Mouse (Mus musculus) ES-Bruce4 (cell line): Measurements from ENCODE around the gene H2-Q1. TPM values are rescaled to one million over a fixed set of nuclear protein-coding genes. Genes with fewer than 3 reads are reported as not detected.

Source experiments
- H3K27ac ChIP-seq: 2 replicates; pipeline ENCODE4 v1.5.1; 2012; ENCODE audit warnings: low read length, inconsistent platforms; ENCODE audit not compliant: insufficient read depth
- H3K27me3 ChIP-seq: 2 replicates; pipeline ENCODE4 v1.6.1; 2012; ENCODE audit warnings: mild to moderate bottlenecking, low read length, inconsistent platforms; ENCODE audit not compliant: control insufficient read depth, poor library complexity, insufficient read depth, severe bottlenecking
- H3K36me3 ChIP-seq: 2 replicates; pipeline ENCODE4 v1.6.1; 2012; ENCODE audit warnings: inconsistent platforms, mild to moderate bottlenecking, low read length, moderate library complexity; ENCODE audit not compliant: control insufficient read depth, poor library complexity, insufficient read depth, severe bottlenecking
- H3K4me1 ChIP-seq: one replicate; pipeline ENCODE4 v1.8.1; 2011; ENCODE audit warnings: low read length; ENCODE audit not compliant: control insufficient read depth, insufficient read depth
- H3K4me3 ChIP-seq: 2 replicates; pipeline ENCODE4 v1.5.1; 2011; ENCODE audit warnings: low read depth, mild to moderate bottlenecking, low read length
- H3K9ac ChIP-seq: 2 replicates; pipeline ENCODE4 v1.6.1; 2012; ENCODE audit warnings: low read depth, mild to moderate bottlenecking, inconsistent platforms; ENCODE audit not compliant: poor library complexity, severe bottlenecking
- H3K9me3 ChIP-seq: replicated peaks from 2 replicates; pipeline ENCODE4 v1.6.1; 2012; ENCODE audit warnings: mild to moderate bottlenecking, low read length, inconsistent platforms; ENCODE audit not compliant: control insufficient read depth, poor library complexity, insufficient read depth, severe bottlenecking
- CTCF ChIP-seq: IDR thresholded peaks from one replicate; pipeline ENCODE4 v1.8.1; 2011; ENCODE audit warnings: low read depth, low read length
- EP300 ChIP-seq: IDR thresholded peaks from 2 replicates; pipeline ENCODE4 v1.6.1; 2011; ENCODE audit warnings: low read depth, low read length; ENCODE audit not compliant: insufficient read depth
- POLR2A ChIP-seq: IDR thresholded peaks from one replicate; pipeline ENCODE4 v1.8.1; 2011; ENCODE audit warnings: low read length; ENCODE audit not compliant: insufficient read depth
- polyA plus RNA-seq: library from polyadenylated mRNA; stranded (reverse); fragments of >200 nt; gene quantifications from 2 replicates; pipeline ENCODE4 v1.2.4, GENCODE M21; 2011; ENCODE audit warnings: low read depth; ENCODE audit not compliant: missing spikeins, insufficient read depth, insufficient read length

The H2-Q1 gene
- polyA plus RNA-seq, 1 experiment = not detected

- H3K9me3 ChIP-seq = peaks cover 7% of the 10 kb centered on the region
- no peaks in the 10 kb centered on the region for H3K4me1 ChIP-seq
- no peak overlapping the region for H3K27ac ChIP-seq
- TF ChIP-seq POLR2A (no peak), EP300 (no peak), CTCF (no peak)
- peak overlapping the region; percentile 61 for H3K4me3 ChIP-seq
- peak overlapping the region; percentile 45 for H3K9ac ChIP-seq
- H3K36me3 ChIP-seq = no peaks in the 10 kb centered on the region
- no peaks in the 10 kb centered on the region; the same call in 1 of the 2 replicates for H3K27me3 ChIP-seq
Measured at GRCm38 (mm10) chr17:35358763-35359469, 38.7 kb downstream of the H2-Q1 start.

DNA sequence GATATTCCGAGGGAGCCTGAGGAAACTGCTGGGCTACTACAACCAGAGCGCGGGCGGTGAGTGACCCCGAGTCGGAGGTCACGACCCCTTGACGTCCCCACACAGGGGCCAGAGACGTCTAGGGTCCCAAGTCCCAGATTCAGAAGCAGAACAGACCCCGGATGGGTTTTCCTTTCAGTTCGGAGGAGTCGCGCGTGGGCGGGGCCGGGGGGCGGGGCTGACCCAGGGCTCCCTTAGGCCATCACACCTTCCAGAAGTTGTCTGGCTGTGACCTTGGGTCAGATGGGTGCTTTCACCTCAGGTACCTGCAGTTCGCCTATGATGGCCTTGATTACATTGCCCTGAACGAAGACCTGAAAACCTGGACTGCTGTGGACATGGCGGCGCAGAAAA lies 39.3 kb downstream of the H2-Q1 start:
- Histone ChIP-seq H3K9me3 (peaks cover 7% of the 10 kb centered on the region), H3K27me3 (no peaks in the 10 kb centered on the region; the same call in 1 of the 2 replicates), H3K36me3 (no peaks in the 10 kb centered on the region), H3K4me3 (peak overlapping the region; percentile 61), H3K27ac (no peak overlapping the region), H3K4me1 (no peaks in the 10 kb centered on the region), H3K9ac (peak overlapping the region; percentile 45)
- no peak for TF ChIP-seq EP300
- no peak for TF ChIP-seq POLR2A
- no peak for TF ChIP-seq CTCF

Other genes with a start within 250 kb of the H2-Q1 start
- gene Ly6g6e, start 243.5 kb upstream of the H2-Q1 start, polyA plus RNA-seq = 27.5 and 31.2 TPM in 2 replicates
- gene Ly6g6d, start 242.3 kb upstream of the H2-Q1 start, polyA plus RNA-seq = 1.3 and 1.9 TPM in 2 replicates
- gene Ly6g6f, start 234.8 kb upstream of the H2-Q1 start, polyA plus RNA-seq = not detected in 2 replicates
- 12.7 and 15.6 TPM in 2 replicates for gene Abhd16a, start 231.1 kb upstream of the H2-Q1 start, polyA plus RNA-seq
- gene Ly6g5c, start 212.1 kb upstream of the H2-Q1 start, polyA plus RNA-seq = not detected in 2 replicates
- not detected in 2 replicates for gene Ly6g5b, start 205.0 kb upstream of the H2-Q1 start, polyA plus RNA-seq
- gene Gpank1, start 198.9 kb upstream of the H2-Q1 start, polyA plus RNA-seq = 18.9 and 19.1 TPM in 2 replicates
- gene Csnk2b, start 198.4 kb upstream of the H2-Q1 start, polyA plus RNA-seq = 146 and 173 TPM in 2 replicates
- gene D17H6S53E, start 194.0 kb upstream of the H2-Q1 start, polyA plus RNA-seq = 4.3 and 8.1 TPM in 2 replicates
- not detected in 2 replicates for gene Apom, start 188.4 kb upstream of the H2-Q1 start, polyA plus RNA-seq
- gene Bag6, start 185.2 kb upstream of the H2-Q1 start, polyA plus RNA-seq = 231 and 262 TPM in 2 replicates
- gene Prrc2a, start 155.5 kb upstream of the H2-Q1 start, polyA plus RNA-seq = 236 and 256 TPM in 2 replicates
- 2.1 TPM in 1 of 2 replicates, not detected in the other for gene Aif1, start 144.3 kb upstream of the H2-Q1 start, polyA plus RNA-seq
- gene Lst1, start 132.0 kb upstream of the H2-Q1 start, polyA plus RNA-seq = 2.3 and 2.5 TPM in 2 replicates
- 10.7 and 14.2 TPM in 2 replicates for gene Ltb, start 126.0 kb upstream of the H2-Q1 start, polyA plus RNA-seq
- gene Tnf, start 118.4 kb upstream of the H2-Q1 start, polyA plus RNA-seq = not detected in 2 replicates
- 0.64 TPM in 1 of 2 replicates, not detected in the other for gene Lta, start 115.1 kb upstream of the H2-Q1 start, polyA plus RNA-seq
- not detected in 2 replicates for gene Gm16181, start 99.6 kb upstream of the H2-Q1 start, polyA plus RNA-seq
- gene Atp6v1g2, start 86.7 kb upstream of the H2-Q1 start, polyA plus RNA-seq = 2.3 and 4.2 TPM in 2 replicates
- 7.9 and 12.5 TPM in 2 replicates for gene Nfkbil1, start 84.6 kb upstream of the H2-Q1 start, polyA plus RNA-seq
- 245 and 258 TPM in 2 replicates for gene Ddx39b, start 78.7 kb upstream of the H2-Q1 start, polyA plus RNA-seq
- gene H2-D1, start 57.7 kb upstream of the H2-Q1 start, polyA plus RNA-seq = 19.8 and 23.1 TPM in 2 replicates
- gene H2-Q2, start 21.8 kb downstream of the H2-Q1 start, polyA plus RNA-seq = 5.6 and 5.8 TPM in 2 replicates
- 10.0 and 11.6 TPM in 2 replicates for gene H2-Q4, start 59.2 kb downstream of the H2-Q1 start, polyA plus RNA-seq
- gene H2-Q6, start 104.4 kb downstream of the H2-Q1 start, polyA plus RNA-seq = 2.1 and 2.2 TPM in 2 replicates
- gene H2-Q7, start 118.8 kb downstream of the H2-Q1 start, polyA plus RNA-seq = 4.9 and 5.0 TPM in 2 replicates
- gene H2-Q10, start 149.7 kb downstream of the H2-Q1 start, polyA plus RNA-seq = 0.68 and 2.0 TPM in 2 replicates
- gene Pou5f1, start 185.6 kb downstream of the H2-Q1 start, polyA plus RNA-seq = 397 and 429 TPM in 2 replicates
- gene Tcf19, start 196.4 kb downstream of the H2-Q1 start, polyA plus RNA-seq = 4.0 and 5.2 TPM in 2 replicates
- gene Cchcr1, start 196.7 kb downstream of the H2-Q1 start, polyA plus RNA-seq = 13.4 and 15.3 TPM in 2 replicates
- 4.6 and 7.0 TPM in 2 replicates for gene Psors1c2, start 212.8 kb downstream of the H2-Q1 start, polyA plus RNA-seq
- gene Cdsn, start 231.7 kb downstream of the H2-Q1 start, polyA plus RNA-seq = 0.33 TPM in 1 of 2 replicates, not detected in the other
- 0.46 TPM in 1 of 2 replicates, not detected in the other for gene 2300002M23Rik, start 247.0 kb downstream of the H2-Q1 start, polyA plus RNA-seq